Comparison of ENCODE assay signal across 15 mouse cellular contexts in genomic region chr19:32959844-32960195, GRCm38 (mm10).
A peak's percentile ranks its signal among the peaks of the same experiment; 100 is the strongest.
DNase-seq lines count a peak whose midpoint lies in the region; ATAC-seq and TF ChIP-seq lines count a peak whose summit lies in the region.
"Had no signal": no experiment of that assay in that cellular context is flagged by ENCODE, and none has a peak within 500 bp of the region (broad histone marks: within the 10 kb centered on the region; RNA-seq: fewer than 3 reads in every experiment).

No protein-coding gene starts in this region.

- no peak for TF ChIP-seq POLR2A in bone marrow, adult 2 months (IDR thresholded peaks at IDR 0.05; ENCODE audit: borderline replicate concordance, control insufficient read depth, low read depth, low read length)

- TF ChIP-seq EP300 in liver, embryonic 14.5 days (IDR thresholded peaks at IDR 0.05; ENCODE audit: low read depth), result no peak

- 56% methylated on average over 5 of the region's 5 CpGs for WGBS in bone marrow, adult 2 months
- 61% methylated on average over 5 of the region's 5 CpGs for WGBS in kidney, embryonic 16.5 days
- 46% methylated on average over 5 of the region's 5 CpGs for WGBS in liver, embryonic 14.5 days (ENCODE audit: insufficient replicate concordance)

- peak overlapping the region; percentile 39 for H3K4me3 ChIP-seq in E14TG2a.4 (replicated peaks; ENCODE audit: low read length)
- H3K4me3 ChIP-seq in bone marrow, adult 2 months (replicated peaks; ENCODE audit: control insufficient read depth, low read depth, low read length), result no peak overlapping the region
- no peak overlapping the region for H3K4me3 ChIP-seq in kidney, embryonic 16.5 days (ENCODE audit: low read length)
- H3K4me3 ChIP-seq in liver, embryonic 14.5 days (ENCODE audit: insufficient read depth in 1 of 2, low read depth in 2 of 2, low read length in 2 of 2), result peak overlapping the region in 1 of 2 experiments; percentile 17; a peak in 1 of 4 replicates
- H3K4me3 ChIP-seq: hindbrain, embryonic 12.5 days; limb, embryonic 15.5 days; neural tube, embryonic 12.5 days had no signal

- peaks cover 91% of the 10 kb centered on the region for H3K4me1 ChIP-seq in E14TG2a.4 (replicated peaks; ENCODE audit: low read depth, low read length)
- H3K4me1 ChIP-seq in bone marrow, adult 2 months (ENCODE audit: control insufficient read depth, insufficient read depth, low read length), result peaks cover 7% of the 10 kb centered on the region; the same call in 1 of the 2 replicates
- H3K4me1 ChIP-seq in kidney, embryonic 16.5 days (ENCODE audit: insufficient read depth, low read length), result peaks cover 8% of the 10 kb centered on the region
- H3K4me1 ChIP-seq in liver, embryonic 14.5 days (replicated peaks; ENCODE audit: control insufficient read depth in 2 of 2, insufficient read depth in 2 of 2, low read length in 1 of 2), result peaks cover 0 to 19% of the 10 kb centered on the region in 2 experiments; a peak in 2 of 4 replicates

- peak; percentile 69 for ATAC-seq in kidney, embryonic 16.5 days (ENCODE audit: low FRiP score, low TSS enrichment)
- ATAC-seq in liver, embryonic 14.5 days (ENCODE audit: insufficient read depth), result peak; percentile 42; the same call in 1 of the 2 replicates
- ATAC-seq: activated CD4-positive, CD25-positive, alpha-beta regulatory T cell, adult 4 months; forebrain, postnatal 0 days; midbrain, embryonic 16.5 days had no signal

- no peaks in the 10 kb centered on the region for H3K36me3 ChIP-seq in E14TG2a.4 (ENCODE audit: insufficient read depth, low read length)
- no peaks in the 10 kb centered on the region for H3K36me3 ChIP-seq in kidney, embryonic 16.5 days (ENCODE audit: insufficient read depth, low read length)
- H3K36me3 ChIP-seq in liver, embryonic 14.5 days (replicated peaks; ENCODE audit: control insufficient read depth, insufficient read depth, low read depth), result no peaks in the 10 kb centered on the region
- H3K36me3 ChIP-seq: hindbrain, embryonic 12.5 days; limb, embryonic 15.5 days; neural tube, embryonic 12.5 days had no signal

- H3K4me2 ChIP-seq in kidney, embryonic 16.5 days (replicated peaks; ENCODE audit: low read depth, low read length), result no peak overlapping the region
- H3K4me2 ChIP-seq in liver, embryonic 14.5 days (ENCODE audit: low read depth), result no peak overlapping the region
- H3K4me2 ChIP-seq: hindbrain, embryonic 12.5 days; limb, embryonic 15.5 days; neural tube, embryonic 12.5 days had no signal

- peak overlapping the region; percentile 91 for H3K27ac ChIP-seq in bone marrow, adult 2 months (ENCODE audit: control insufficient read depth, insufficient read depth, low read depth, low read length, poor library complexity)
- no peak overlapping the region for H3K27ac ChIP-seq in kidney, embryonic 16.5 days (ENCODE audit: low read length)
- H3K27ac ChIP-seq in liver, embryonic 14.5 days, result no peak overlapping the region
- H3K27ac ChIP-seq: hindbrain, embryonic 12.5 days; limb, embryonic 15.5 days; neural tube, embryonic 12.5 days had no signal

- no peaks in the 10 kb centered on the region for H3K27me3 ChIP-seq in E14TG2a.4 (ENCODE audit: insufficient read depth, low read length)
- no peaks in the 10 kb centered on the region for H3K27me3 ChIP-seq in kidney, embryonic 16.5 days (ENCODE audit: insufficient read depth, low read length)
- no peaks in the 10 kb centered on the region for H3K27me3 ChIP-seq in liver, embryonic 14.5 days (ENCODE audit: control insufficient read depth, insufficient read depth, low read length)
- H3K27me3 ChIP-seq: neural tube, embryonic 12.5 days had no signal

- H3K9ac ChIP-seq in kidney, embryonic 16.5 days (replicated peaks; ENCODE audit: low read length), result no peak overlapping the region
- no peak overlapping the region for H3K9ac ChIP-seq in liver, embryonic 14.5 days (replicated peaks)
- H3K9ac ChIP-seq: forebrain, postnatal 0 days; hindbrain, embryonic 12.5 days; limb, embryonic 15.5 days; neural tube, embryonic 12.5 days had no signal

- no peak for TF ChIP-seq CTCF in E14TG2a.4 (conservative IDR thresholded peaks at IDR 0.05; ENCODE audit: low read length)
- TF ChIP-seq CTCF in bone marrow, adult 2 months (IDR thresholded peaks at IDR 0.05; ENCODE audit: control insufficient read depth, insufficient read depth, low read length), result no peak
- no peak for TF ChIP-seq CTCF in liver, embryonic 14.5 days (IDR thresholded peaks at IDR 0.05; ENCODE audit: low read depth)

- DNase-seq in liver, embryonic 14.5 days (ENCODE audit: low read depth in 3 of 3, low spot score in 3 of 3), result no peak
- DNase-seq in adrenal gland, postnatal 10 days, result no peak
- no peak for DNase-seq in embryo, embryonic 11 days
- DNase-seq in gastrocnemius, adult 18-20 months (ENCODE audit: low spot score), result no peak
- DNase-seq: cerebellum, adult 18-20 months; forebrain, postnatal 0 days; gastrocnemius, postnatal 36 days had no signal

- H3K9me3 ChIP-seq in E14TG2a.4 (ENCODE audit: low read length), result no peaks in the 10 kb centered on the region
- no peaks in the 10 kb centered on the region for H3K9me3 ChIP-seq in kidney, embryonic 16.5 days (ENCODE audit: low read length)
- H3K9me3 ChIP-seq in liver, embryonic 14.5 days (ENCODE audit: control insufficient read depth, low read length), result no peaks in the 10 kb centered on the region
- H3K9me3 ChIP-seq: hindbrain, embryonic 12.5 days; limb, embryonic 15.5 days; neural tube, embryonic 12.5 days had no signal
